Mouse (Mus musculus) adrenal gland, postnatal 10 days (tissue): ENCODE results near the gene Plekhs1. TPM values are rescaled to one million over a fixed set of nuclear protein-coding genes. Genes with fewer than 3 reads are reported as not detected.
"Not testable (repeated sequence)": the region's sequence is repeated elsewhere in the genome, so short reads cannot be mapped to it uniquely, and the experiment has no call there.

ENCODE experiments used
- DNase-seq: peaks from one replicate; pipeline ENCODE4 v3.0.0; 2021; ENCODE audit warnings: mixed read lengths
- total RNA-seq, 2 experiments: library from RNA; stranded (reverse); gene quantifications; 2 replicates each; pipeline ENCODE4 v1.2.3; 2021

Gene Plekhs1
- total RNA-seq, 2 experiments from 2014 or later = 0.12 to 0.36 TPM

- DNase-seq = peak; percentile 35
Observed at GRCm38 (mm10) chr19:56459154-56460050, 2.0 kb upstream of the Plekhs1 start.

- DNase-seq = no peak
Observed at GRCm38 (mm10) chr19:56460241-56460640, 1.2 kb upstream of the Plekhs1 start.

GRCm38 (mm10) chr19:56462786-56463185, 1.3 kb downstream of the Plekhs1 start:
- no peak for DNase-seq

- no peak for DNase-seq
Observed at GRCm38 (mm10) chr19:56466486-56466885, 5.0 kb downstream of the Plekhs1 start.

GRCm38 (mm10) chr19:56470286-56471020, 9.0 kb downstream of the Plekhs1 start:
- DNase-seq = no peak

GRCm38 (mm10) chr19:56471934-56472333, 10.5 kb downstream of the Plekhs1 start:
- no peak for DNase-seq

- peak; percentile 39 for DNase-seq
Observed at GRCm38 (mm10) chr19:56474869-56475550, 13.6 kb downstream of the Plekhs1 start.

GRCm38 (mm10) chr19:56476546-56476945, 15.1 kb downstream of the Plekhs1 start:
- no peak for DNase-seq

- DNase-seq = no peak
Observed at GRCm38 (mm10) chr19:56477253-56477652, 15.8 kb downstream of the Plekhs1 start.

- no peak for DNase-seq
Observed at GRCm38 (mm10) chr19:56477832-56478231, 16.4 kb downstream of the Plekhs1 start.

GRCm38 (mm10) chr19:56484630-56485375, 23.4 kb downstream of the Plekhs1 start:
- DNase-seq = no peak

- DNase-seq = peak; percentile 34
Observed at GRCm38 (mm10) chr19:56485376-56486271, 24.2 kb downstream of the Plekhs1 start.

- DNase-seq = no peak
Observed at GRCm38 (mm10) chr19:56486926-56487325, 25.5 kb downstream of the Plekhs1 start.

GRCm38 (mm10) chr19:56487339-56487738, 25.9 kb downstream of the Plekhs1 start:
- no peak for DNase-seq

GRCm38 (mm10) chr19:56489601-56490000, 28.2 kb downstream of the Plekhs1 start:
- no peak for DNase-seq

GRCm38 (mm10) chr19:56494157-56494556, 32.7 kb downstream of the Plekhs1 start:
- DNase-seq = not testable (repeated sequence)

GRCm38 (mm10) chr19:56503069-56503468, 41.6 kb downstream of the Plekhs1 start:
- not testable (repeated sequence) for DNase-seq

- not testable (repeated sequence) for DNase-seq
Observed at GRCm38 (mm10) chr19:56503525-56503924, 42.1 kb downstream of the Plekhs1 start.

- not testable (repeated sequence) for DNase-seq
Observed at GRCm38 (mm10) chr19:56511207-56511606, 49.8 kb downstream of the Plekhs1 start.

GRCm38 (mm10) chr19:56513527-56513926, 52.1 kb downstream of the Plekhs1 start:
- DNase-seq = not testable (repeated sequence)

- not testable (repeated sequence) for DNase-seq
Observed at GRCm38 (mm10) chr19:56519408-56519807, 58.0 kb downstream of the Plekhs1 start.
